Mouse (Mus musculus) C2C12 (cell line): ENCODE results near the gene Enpp4.

Experiments used
- CEBPB ChIP-seq: IDR thresholded peaks from one replicate; pipeline ENCODE4 v1.6.1; 2011; ENCODE audit warnings: low read depth, mild to moderate bottlenecking, control low read depth, moderate library complexity
- CTCF ChIP-seq: IDR thresholded peaks from one replicate; pipeline ENCODE4 v1.5.1; 2011; ENCODE audit not compliant: control insufficient read depth, insufficient read depth, insufficient read length
- MAX ChIP-seq: IDR thresholded peaks from one replicate; pipeline ENCODE4 v1.6.1; 2011; ENCODE audit warnings: mild to moderate bottlenecking, control low read depth
- MYOD1 ChIP-seq: IDR thresholded peaks from one replicate; pipeline ENCODE4 v1.6.1; 2011; ENCODE audit warnings: low read depth; ENCODE audit not compliant: control insufficient read depth, insufficient read length
- MYOG ChIP-seq: IDR thresholded peaks from one replicate; pipeline ENCODE4 v1.6.1; 2011; ENCODE audit not compliant: control insufficient read depth, insufficient read length; ENCODE audit errors: extremely low read depth
- USF1 ChIP-seq: IDR thresholded peaks from one replicate; pipeline ENCODE4 v1.6.1; 2011; ENCODE audit warnings: low read depth, mild to moderate bottlenecking, control low read depth, moderate library complexity

- TF ChIP-seq CTCF: no peak
- TF ChIP-seq MAX: no peak
- no peak for TF ChIP-seq CEBPB
- no peak for TF ChIP-seq USF1
- no peak for TF ChIP-seq MYOD1
- no peak for TF ChIP-seq MYOG
Measured at GRCm38 (mm10) chr17:44134106-44134505, 28.5 kb upstream of the Enpp4 start.
